ENCODE assay signal across 9 mouse cellular contexts in genomic region chr11:99126482-99127253, GRCm38 (mm10). TPM values are rescaled to one million over a fixed set of nuclear protein-coding genes. Genes with fewer than 3 reads are reported as not detected.
DNase-seq lines count a peak whose midpoint lies in the region; ATAC-seq and TF ChIP-seq lines count a peak whose summit lies in the region.
"Had no signal": no experiment of that assay in that cellular context is flagged by ENCODE, and none has a peak within 500 bp of the region (broad histone marks: within the 10 kb centered on the region; RNA-seq: fewer than 3 reads in every experiment).

No protein-coding gene starts in this region.

- H3K4me1 ChIP-seq in limb, embryonic 14.5 days (ENCODE audit: control insufficient read depth, insufficient read depth, low read length): peaks cover 34% of the 10 kb centered on the region
- H3K4me1 ChIP-seq in stomach, postnatal 0 days (replicated peaks; ENCODE audit: control insufficient read depth, insufficient read depth): peaks cover 3% of the 10 kb centered on the region; the same call in 1 of the 2 replicates

- H3K4me2 ChIP-seq in limb, embryonic 14.5 days (replicated peaks; ENCODE audit: low read depth, low read length, severe bottlenecking): no peak overlapping the region
- no peak overlapping the region for H3K4me2 ChIP-seq in stomach, postnatal 0 days (replicated peaks; ENCODE audit: low read depth)
- H3K4me2 ChIP-seq: hindbrain, embryonic 15.5 days had no signal

- H3K36me3 ChIP-seq in limb, embryonic 14.5 days (ENCODE audit: control insufficient read depth, insufficient read depth, low read length): no peaks in the 10 kb centered on the region
- no peaks in the 10 kb centered on the region for H3K36me3 ChIP-seq in stomach, postnatal 0 days (ENCODE audit: control insufficient read depth, insufficient read depth, low read length)
- H3K36me3 ChIP-seq: hindbrain, embryonic 15.5 days had no signal

- no peaks in the 10 kb centered on the region for H3K27me3 ChIP-seq in limb, embryonic 14.5 days (ENCODE audit: control insufficient read depth, insufficient read depth, low read length)
- no peaks in the 10 kb centered on the region for H3K27me3 ChIP-seq in stomach, postnatal 0 days (ENCODE audit: control insufficient read depth, insufficient read depth, low read length)
- H3K27me3 ChIP-seq: hindbrain, embryonic 15.5 days had no signal

- peak overlapping the region; percentile 12; the same call in 1 of the 2 replicates for H3K9ac ChIP-seq in limb, embryonic 14.5 days (ENCODE audit: low read depth, low read length, severe bottlenecking)
- H3K9ac ChIP-seq in stomach, postnatal 0 days (ENCODE audit: low read length): peak overlapping the region; percentile 18; the same call in 1 of the 2 replicates
- H3K9ac ChIP-seq: hindbrain, embryonic 15.5 days had no signal

- TF ChIP-seq CTCF in stomach, postnatal 0 days (IDR thresholded peaks at IDR 0.05; ENCODE audit: low read depth): no peak

- TF ChIP-seq EP300 in stomach, postnatal 0 days (optimal IDR thresholded peaks at IDR 0.05): no peak

- 36% methylated on average over 5 of the region's 5 CpGs for WGBS in limb, embryonic 14.5 days
- WGBS in stomach, postnatal 0 days: 24% methylated on average over 5 of the region's 5 CpGs

- TF ChIP-seq POLR2A in limb, embryonic 14.5 days (IDR thresholded peaks at IDR 0.05; ENCODE audit: borderline replicate concordance, extremely low read depth, insufficient read depth, insufficient read length): no peak

- no peaks in the 10 kb centered on the region for H3K9me3 ChIP-seq in limb, embryonic 14.5 days (ENCODE audit: control insufficient read depth, low read length)
- H3K9me3 ChIP-seq in stomach, postnatal 0 days (ENCODE audit: control insufficient read depth, low read length): no peaks in the 10 kb centered on the region
- H3K9me3 ChIP-seq: hindbrain, embryonic 15.5 days had no signal

- ATAC-seq in limb, embryonic 14.5 days (ENCODE audit: low FRiP score, low read depth): no peak
- ATAC-seq in stomach, postnatal 0 days (ENCODE audit: low FRiP score, low TSS enrichment): peak; percentile 75

- no peak overlapping the region for H3K4me3 ChIP-seq in limb, embryonic 14.5 days (replicated peaks; ENCODE audit: low read length)
- H3K4me3 ChIP-seq in stomach, postnatal 0 days (ENCODE audit: low read depth, low read length): no peak overlapping the region
- H3K4me3 ChIP-seq: hindbrain, embryonic 15.5 days had no signal

- no peak overlapping the region; the same call in 1 of the 2 replicates for H3K27ac ChIP-seq in limb, embryonic 14.5 days (replicated peaks; ENCODE audit: low read depth, low read length)
- peak overlapping the region; percentile 78 for H3K27ac ChIP-seq in stomach, postnatal 0 days (replicated peaks)
- H3K27ac ChIP-seq: hindbrain, embryonic 15.5 days had no signal

- peak; percentile 37 to 75 for DNase-seq in adrenal gland, adult (ENCODE audit: inconsistent age in 2 of 2, low spot score in 1 of 2)
- no peak for DNase-seq in adrenal gland, adult 18-20 months (ENCODE audit: low spot score in 2 of 2)
- DNase-seq in right cerebral cortex, adult 2 months (ENCODE audit: low spot score in 2 of 2): peak; percentile 33 to 53
- no peak for DNase-seq in right cerebral cortex, postnatal 10 days (ENCODE audit: low spot score in 2 of 2)
- DNase-seq in limb, embryonic 14.5 days (ENCODE audit: low spot score): no peak
- DNase-seq in stomach, postnatal 0 days (ENCODE audit: low spot score): peak; percentile 58
- no peak for DNase-seq in spleen, postnatal 14 days (ENCODE audit: low spot score in 2 of 2)
- no peak for DNase-seq in layer of hippocampus, adult 9-11 months

RNA-seq across cellular contexts. Expression of gene Ccr7, which starts 28.2 kb away (rescaled TPM):
- under 1 TPM in 1 of 2 experiments, not detected in 1; 0.38 TPM for total RNA-seq in adrenal gland, adult 18-20 months (2021)
- 0.65 and 0.99 TPM in 2 replicates for polyA plus RNA-seq in limb, embryonic 14.5 days (2012; rRNA removed)
- polyA plus RNA-seq in limb, embryonic 14.5 days (2014; fragmentation: Nextera tagmentation; extraction: Ambion mirVana): 0.84 and 0.94 TPM in 2 replicates
- polyA plus RNA-seq in stomach, postnatal 0 days (2015; fragmentation: Nextera tagmentation; extraction: Ambion mirVana): 0.05 and 0.07 TPM in 2 replicates

RNA-seq across cellular contexts. Expression of gene Tns4, which starts 37.6 kb away (rescaled TPM):
- under 1 TPM; 0.43 to 0.67 TPM for total RNA-seq in adrenal gland, adult 18-20 months (2021)
- 1.6 and 1.7 TPM in 2 replicates for polyA plus RNA-seq in limb, embryonic 14.5 days (2012; rRNA removed)
- 1.5 and 2.5 TPM in 2 replicates for polyA plus RNA-seq in limb, embryonic 14.5 days (2014; fragmentation: Nextera tagmentation; extraction: Ambion mirVana)
- 0.82 and 1.1 TPM in 2 replicates for polyA plus RNA-seq in stomach, postnatal 0 days (2015; fragmentation: Nextera tagmentation; extraction: Ambion mirVana)

Comparison
In these comparisons a context has a peak if more than half of its experiments do, and no peak if none do; other contexts are left out.
1. DNase-seq: peak in adrenal gland, adult (2 of 2), right cerebral cortex, adult 2 months (2 of 2) and stomach, postnatal 0 days (single experiment); none in adrenal gland, adult 18-20 months (0 of 2), right cerebral cortex, postnatal 10 days (0 of 2), limb, embryonic 14.5 days (single experiment), spleen, postnatal 14 days (0 of 2) and layer of hippocampus, adult 9-11 months (single experiment).